Mouse (Mus musculus) heart, adult 9 months (tissue): Measurements from ENCODE around the gene Camk1g.

Experiments
- DNase-seq, 2 experiments: peaks; one replicate each; pipeline ENCODE4 v3.0.0; 2022; ENCODE audit warnings: low spot score in 2 of 2

Camk1g gene

GRCm38 (mm10) chr1:193373906-193374413 is 3.9 kb upstream of the Camk1g start:
- no peak for DNase-seq

GRCm38 (mm10) chr1:193369091-193369490 is 1.0 kb downstream of the Camk1g start:
- no peak for DNase-seq

- DNase-seq = peak in 1 of 2 experiments; percentile 27
These were observed 2.0 kb downstream of the Camk1g start for GRCm38 (mm10) chr1:193368055-193368454.

- peak in 1 of 2 experiments; percentile 53 for DNase-seq
These were observed 6.3 kb downstream of the Camk1g start for GRCm38 (mm10) chr1:193363801-193364231.

DNA sequence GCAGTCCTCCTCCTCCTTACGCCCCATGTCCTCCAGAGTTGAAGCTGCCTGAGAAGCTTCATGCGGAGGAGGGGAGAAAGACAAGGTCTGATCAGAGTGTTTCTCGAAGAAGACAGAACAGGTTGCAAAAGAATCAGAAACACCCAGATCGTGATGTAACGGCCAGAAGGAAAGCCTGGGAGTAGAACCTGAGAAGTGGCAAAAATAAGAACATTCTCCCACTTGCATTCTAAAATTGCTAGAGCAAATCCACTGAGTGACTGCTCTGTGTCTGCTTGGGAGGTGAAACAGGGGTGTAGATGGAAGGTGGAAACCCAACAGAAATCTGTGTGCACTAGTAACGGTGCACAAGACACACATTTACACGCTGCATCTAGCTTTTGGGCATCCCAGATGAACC is 8.0 kb downstream of the Camk1g start:
- DNase-seq = no peak

DNA sequence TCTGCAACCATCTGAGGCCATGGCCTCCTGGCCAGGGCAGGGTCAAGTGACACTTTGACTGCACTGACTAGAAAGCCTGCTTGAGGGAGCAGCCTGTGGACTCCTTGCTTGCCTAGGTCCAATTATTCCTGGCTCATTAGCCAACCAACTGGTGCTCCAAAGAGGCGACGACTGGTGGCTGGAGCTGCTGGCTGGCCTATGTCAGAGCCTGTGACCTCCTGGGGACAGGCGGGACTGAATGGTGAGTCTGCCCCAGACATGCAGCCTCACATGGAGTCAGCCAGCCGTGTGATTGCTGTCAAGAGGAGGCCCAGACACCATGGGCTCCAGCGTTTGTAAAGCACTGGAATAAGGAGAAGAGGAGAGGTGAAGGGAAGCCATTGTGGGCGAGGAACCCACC is 8.9 kb downstream of the Camk1g start:
- no peak for DNase-seq

GRCm38 (mm10) chr1:193359199-193359598 is 10.9 kb downstream of the Camk1g start:
- no peak for DNase-seq

- no peak for DNase-seq
These were observed 18.5 kb downstream of the Camk1g start for GRCm38 (mm10) chr1:193351583-193351982.

DNA sequence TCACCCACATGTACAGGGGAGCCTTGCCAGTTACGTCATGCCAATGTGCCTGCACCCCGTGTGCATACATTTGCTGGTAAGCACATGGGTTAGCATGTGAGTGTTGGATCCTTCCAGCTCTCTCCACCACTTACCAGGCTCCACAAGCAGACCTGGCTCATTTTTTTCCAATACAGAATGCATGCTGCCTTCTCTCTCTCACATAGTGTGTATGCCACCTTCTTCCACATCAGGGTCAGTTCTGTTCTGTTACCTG is 19.6 kb downstream of the Camk1g start:
- DNase-seq = no peak

DNA sequence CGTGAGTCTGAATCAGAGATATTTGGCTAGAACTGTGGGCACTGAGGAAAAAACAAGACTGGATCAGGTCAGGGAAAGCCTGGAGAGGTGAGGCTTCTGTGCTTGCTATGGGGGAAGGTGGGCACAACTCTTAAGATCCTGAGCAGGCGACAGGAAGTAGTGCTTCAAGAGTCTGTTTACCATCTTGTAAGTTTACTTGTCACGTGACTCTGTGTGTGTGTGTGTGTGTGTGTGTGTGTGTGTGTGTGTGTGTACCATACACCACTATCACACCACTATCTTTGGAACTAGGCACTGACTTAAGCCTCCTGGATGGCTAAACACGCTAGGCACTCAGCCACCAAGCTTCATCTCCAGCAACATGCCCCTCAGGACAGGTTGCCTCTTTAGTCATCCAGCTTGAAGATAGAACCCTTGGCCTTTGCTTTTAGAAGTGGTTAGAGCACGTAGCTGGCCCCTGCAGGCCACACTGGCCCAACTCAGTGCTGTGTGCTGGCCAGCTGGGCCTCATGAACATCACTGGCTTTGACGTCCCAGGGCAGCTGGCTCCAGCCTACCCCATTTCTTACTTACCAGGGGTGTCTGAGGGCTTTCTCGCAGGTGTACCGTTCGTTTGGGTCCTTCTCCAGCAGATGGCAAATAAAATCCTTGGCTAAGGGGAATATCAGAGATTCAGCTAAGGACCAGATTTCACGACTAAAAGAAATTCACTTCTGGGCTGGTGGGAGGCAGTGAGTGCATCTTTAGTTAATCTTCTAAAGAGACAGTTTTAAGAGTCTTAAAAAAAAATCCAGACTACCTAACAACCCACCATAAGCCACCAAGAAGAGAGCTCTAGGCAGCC is 20.2 kb downstream of the Camk1g start:
- no peak for DNase-seq

DNA sequence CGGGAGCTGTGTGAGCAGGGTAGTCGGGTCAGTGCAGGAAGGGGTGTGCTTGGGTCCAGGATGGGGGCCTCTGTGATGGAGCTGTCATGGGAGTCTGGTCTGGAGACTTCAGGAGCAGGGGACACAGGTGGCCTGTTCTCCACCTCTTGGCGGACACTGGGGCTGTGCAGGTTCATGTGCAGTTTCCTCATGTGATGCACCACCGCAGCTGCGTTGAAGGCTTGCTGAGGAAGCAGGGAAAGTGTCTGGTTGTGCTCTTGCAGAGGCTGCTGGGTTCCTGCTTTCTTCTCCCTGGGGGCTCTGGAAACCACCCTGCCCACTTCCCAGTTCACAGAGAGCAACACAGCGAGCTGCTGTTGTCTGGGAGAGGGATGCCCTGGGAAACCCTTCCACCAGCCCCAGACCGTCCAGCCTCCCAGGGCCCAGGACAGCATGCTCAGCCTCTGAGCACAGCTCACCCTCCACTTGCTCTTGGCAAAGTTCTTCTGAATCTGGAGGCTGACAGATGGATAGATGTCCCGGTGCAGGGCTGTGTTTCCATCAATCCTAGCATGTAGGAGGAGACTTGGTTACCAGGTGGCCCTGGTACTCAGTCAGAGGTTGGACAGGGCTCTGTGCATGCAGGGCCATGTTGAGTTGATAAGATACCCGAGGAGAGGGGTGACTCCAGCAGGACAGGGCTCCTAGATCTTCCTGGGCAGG is 21.7 kb downstream of the Camk1g start:
- DNase-seq = no peak

GRCm38 (mm10) chr1:193346908-193347307 is 23.2 kb downstream of the Camk1g start:
- DNase-seq = no peak

GRCm38 (mm10) chr1:193344976-193345375 is 25.1 kb downstream of the Camk1g start:
- no peak for DNase-seq

DNA sequence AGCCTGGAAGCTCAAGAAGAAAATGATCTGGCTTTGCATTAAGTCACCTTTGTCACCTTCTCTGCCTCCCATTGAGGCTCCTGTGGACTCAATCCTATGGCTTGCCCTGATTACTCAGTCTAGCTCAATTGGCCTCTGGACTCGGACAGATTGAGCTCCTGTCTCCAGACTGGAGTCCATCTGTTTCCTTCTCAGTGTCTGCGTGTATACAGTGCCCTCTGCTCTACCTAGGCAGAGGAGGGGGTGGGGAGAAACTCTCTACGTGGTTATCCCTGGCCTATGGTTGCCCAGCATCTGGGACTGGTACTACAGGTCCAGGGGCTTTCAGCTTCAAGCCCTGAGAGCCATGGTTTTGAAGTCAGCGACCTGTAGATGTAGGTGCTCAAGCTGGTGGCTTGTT is 26.2 kb downstream of the Camk1g start:
- DNase-seq = no peak

DNA sequence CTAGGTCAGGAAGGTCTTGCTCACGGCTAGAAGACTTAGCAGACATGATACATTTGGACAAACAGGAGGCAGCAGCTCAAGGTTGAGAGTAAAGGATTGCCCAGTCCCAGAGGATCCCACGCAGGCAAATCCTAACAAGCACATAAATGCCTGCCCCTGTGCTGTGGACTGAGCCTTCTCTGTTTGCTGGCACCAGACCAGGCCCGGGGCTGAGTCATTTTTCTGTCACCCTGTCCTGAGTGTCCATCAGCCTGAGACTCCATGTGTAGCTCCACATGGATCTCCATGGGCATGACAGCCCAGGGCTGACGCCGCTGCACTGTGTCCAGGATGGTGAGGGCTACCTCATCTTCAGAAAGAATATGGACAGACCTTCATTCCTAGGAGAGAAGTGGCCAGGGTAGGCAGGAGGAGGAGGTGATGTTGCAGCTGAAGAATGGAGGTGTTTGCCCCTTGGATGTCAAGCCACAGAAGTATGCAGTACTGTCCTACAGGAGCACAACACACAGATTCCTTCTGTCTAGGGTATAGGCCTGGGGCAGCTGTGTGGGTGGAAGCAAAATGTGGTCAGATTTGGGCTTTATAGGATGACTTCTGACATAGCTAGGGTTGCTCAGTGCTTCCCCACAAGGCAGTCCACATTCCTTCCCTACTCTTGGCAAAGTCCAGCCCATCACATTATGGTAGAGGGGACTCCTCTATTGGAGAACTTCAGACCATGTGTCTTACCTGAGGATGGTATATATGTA is 27.7 kb downstream of the Camk1g start:
- DNase-seq = no peak

- no peak for DNase-seq
These were observed 31.6 kb downstream of the Camk1g start for GRCm38 (mm10) chr1:193338363-193338995.

- no peak for DNase-seq
These were observed 32.2 kb downstream of the Camk1g start for GRCm38 (mm10) chr1:193337787-193338310.

- DNase-seq = no peak
These were observed 33.1 kb downstream of the Camk1g start for GRCm38 (mm10) chr1:193337018-193337321.

DNA sequence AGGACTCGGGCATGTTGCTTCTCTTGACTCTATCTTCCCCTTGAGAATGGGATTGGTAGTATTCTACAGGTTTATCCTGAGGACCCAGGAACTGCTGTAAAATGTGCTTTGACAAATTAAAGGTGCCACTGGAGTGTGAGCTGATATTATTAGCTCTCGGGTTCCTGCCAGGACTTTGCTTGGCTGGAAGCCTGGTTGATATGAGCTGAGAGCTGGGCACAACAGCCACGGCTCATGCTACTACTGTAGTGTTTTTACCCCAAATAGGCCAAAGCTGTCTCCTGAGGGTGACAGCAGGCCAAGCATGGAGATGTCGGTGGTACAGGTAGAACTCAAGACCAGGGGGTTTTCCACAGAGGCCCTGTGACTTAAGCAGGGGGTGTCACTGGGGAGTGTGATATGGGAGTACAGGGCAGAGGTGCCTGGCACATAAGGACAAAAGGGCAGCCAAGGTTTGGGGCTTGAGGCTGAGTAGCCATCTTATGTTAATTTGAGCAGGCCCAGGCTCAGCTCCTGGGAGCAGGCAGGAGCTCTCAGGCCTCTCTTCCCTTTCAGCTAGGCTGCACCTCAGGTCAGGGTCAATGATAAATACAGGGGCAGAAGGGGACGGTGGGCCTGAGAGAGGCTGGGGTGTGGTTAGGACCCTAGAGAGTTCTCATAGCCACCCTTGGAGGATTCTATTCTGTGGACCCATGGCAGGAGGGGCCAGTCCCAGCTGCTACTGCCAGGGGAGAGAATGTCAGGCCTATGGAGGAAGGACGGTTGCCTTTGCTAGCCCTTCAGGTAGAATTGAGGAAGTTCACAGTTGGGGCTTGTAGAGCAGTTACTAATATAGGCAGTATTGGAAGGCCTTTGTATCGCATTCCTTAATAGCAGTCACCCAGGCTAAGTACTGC is 33.7 kb downstream of the Camk1g start:
- peak; percentile 68 to 83 for DNase-seq

GRCm38 (mm10) chr1:193334546-193334945 is 35.6 kb downstream of the Camk1g start:
- DNase-seq = no peak

DNA sequence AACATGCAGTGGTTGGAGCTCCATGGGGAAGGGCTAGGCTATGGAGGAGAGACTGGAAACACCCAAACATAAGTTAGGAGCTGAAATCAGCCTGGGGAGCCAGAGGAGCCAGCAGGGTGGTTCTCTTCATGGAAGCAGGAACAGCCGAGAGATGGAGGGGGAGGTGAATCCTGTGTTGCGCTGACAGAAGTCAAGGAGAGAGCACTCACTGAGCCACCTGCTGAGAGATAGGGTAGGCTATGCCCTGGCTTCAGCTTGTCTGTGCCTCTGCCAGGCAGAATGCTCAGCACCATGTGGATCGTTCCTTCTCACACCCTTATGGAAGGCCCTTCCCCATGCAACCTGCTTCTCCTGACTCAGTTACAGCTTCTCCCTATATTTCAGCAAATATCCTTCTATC is 36.3 kb downstream of the Camk1g start:
- DNase-seq = no peak
